In genomic region chr4:148150242-148150641, GRCm38 (mm10) we compare ENCODE assay signal across 15 mouse cellular contexts. TPM values are rescaled to one million over a fixed set of nuclear protein-coding genes. Genes with fewer than 3 reads are reported as not detected.
DNase-seq lines count a peak whose midpoint lies in the region; ATAC-seq and TF ChIP-seq lines count a peak whose summit lies in the region.
"Had no signal": no experiment of that assay in that cellular context is flagged by ENCODE, and none has a peak within 500 bp of the region (broad histone marks: within the 10 kb centered on the region; RNA-seq: fewer than 3 reads in every experiment).

No protein-coding gene starts in this region.

- no peak for TF ChIP-seq CTCF in liver, adult 2 months (IDR thresholded peaks at IDR 0.05; ENCODE audit: low read depth, low read length)

- H3K27ac ChIP-seq in heart, embryonic 12.5 days (ENCODE audit: poor library complexity, severe bottlenecking) = no peak overlapping the region
- H3K27ac ChIP-seq in liver, adult 2 months (replicated peaks; ENCODE audit: insufficient read depth, low read depth, low read length) = peak overlapping the region; percentile 86
- H3K27ac ChIP-seq in embryonic facial prominence, embryonic 10.5 days (replicated peaks) = peak overlapping the region; percentile 48; the same call in 1 of the 2 replicates
- H3K27ac ChIP-seq in liver, embryonic 15.5 days (replicated peaks) = no peak overlapping the region
- H3K27ac ChIP-seq: neural tube, embryonic 12.5 days had no signal

- H3K4me3 ChIP-seq in heart, embryonic 12.5 days = peak overlapping the region; percentile 8
- no peak overlapping the region for H3K4me3 ChIP-seq in liver, adult 2 months (ENCODE audit: insufficient read depth, low read depth, low read length)
- H3K4me3 ChIP-seq in embryonic facial prominence, embryonic 10.5 days = no peak overlapping the region
- no peak overlapping the region for H3K4me3 ChIP-seq in liver, embryonic 15.5 days (replicated peaks)
- H3K4me3 ChIP-seq: neural tube, embryonic 12.5 days had no signal

- peaks cover 12% of the 10 kb centered on the region for H3K4me1 ChIP-seq in heart, embryonic 12.5 days (replicated peaks)
- H3K4me1 ChIP-seq in liver, adult 2 months (ENCODE audit: control insufficient read depth, insufficient read depth, low read length) = peaks cover 18% of the 10 kb centered on the region
- peaks cover 36% of the 10 kb centered on the region for H3K4me1 ChIP-seq in embryonic facial prominence, embryonic 10.5 days
- peaks cover 25% of the 10 kb centered on the region for H3K4me1 ChIP-seq in liver, embryonic 15.5 days (replicated peaks)

- no peaks in the 10 kb centered on the region for H3K9me3 ChIP-seq in heart, embryonic 12.5 days (replicated peaks)
- H3K9me3 ChIP-seq in embryonic facial prominence, embryonic 10.5 days = no peaks in the 10 kb centered on the region
- no peaks in the 10 kb centered on the region for H3K9me3 ChIP-seq in liver, embryonic 15.5 days (replicated peaks)
- H3K9me3 ChIP-seq: midbrain, embryonic 10.5 days; neural tube, embryonic 12.5 days had no signal

- DNase-seq in heart, adult 9 months (ENCODE audit: low spot score in 2 of 2) = no peak
- peak; percentile 24 for DNase-seq in liver, adult 2 months (ENCODE audit: extremely low read depth, low read depth, low spot score)
- DNase-seq in liver = no peak
- no peak for DNase-seq in embryonic facial prominence, embryonic 10.5 days (ENCODE audit: low spot score)
- DNase-seq in left cerebral cortex, adult 18-20 months (ENCODE audit: low spot score in 2 of 2) = no peak
- DNase-seq: adrenal gland, adult 2 months; gastrocnemius, postnatal 10 days; right cerebral cortex, postnatal 25 days had no signal

- H3K36me3 ChIP-seq in heart, embryonic 12.5 days = peaks cover 35% of the 10 kb centered on the region
- peaks cover 6% of the 10 kb centered on the region; the same call in 1 of the 2 replicates for H3K36me3 ChIP-seq in liver, adult 2 months (ENCODE audit: control insufficient read depth, insufficient read depth, low read length)
- peaks cover 54% of the 10 kb centered on the region for H3K36me3 ChIP-seq in embryonic facial prominence, embryonic 10.5 days (replicated peaks)
- 0 out of 2 replicates have a peak, but pooled peaks cover 5% of the 10 kb centered on the region for H3K36me3 ChIP-seq in liver, embryonic 15.5 days (replicated peaks)

- TF ChIP-seq POLR2A in liver, adult 2 months (IDR thresholded peaks at IDR 0.05; ENCODE audit: extremely low read depth, insufficient read depth, low read length) = no peak

- H3K27me3 ChIP-seq in heart, embryonic 12.5 days (replicated peaks) = no peaks in the 10 kb centered on the region
- H3K27me3 ChIP-seq in liver, adult 2 months (ENCODE audit: control insufficient read depth, insufficient read depth, low read length) = no peaks in the 10 kb centered on the region
- H3K27me3 ChIP-seq in embryonic facial prominence, embryonic 10.5 days (replicated peaks; ENCODE audit: low read depth, poor library complexity, severe bottlenecking) = no peaks in the 10 kb centered on the region
- no peaks in the 10 kb centered on the region for H3K27me3 ChIP-seq in liver, embryonic 15.5 days
- H3K27me3 ChIP-seq: CH12.LX; neural tube, embryonic 12.5 days had no signal

- H3K9ac ChIP-seq in heart, embryonic 12.5 days = 0 out of 2 replicates have a peak overlapping the region, but pooled peaks have one; percentile 3
- H3K9ac ChIP-seq in liver, adult 2 months (ENCODE audit: low read depth, low read length) = peak overlapping the region; percentile 28; the same call in 1 of the 2 replicates
- no peak overlapping the region for H3K9ac ChIP-seq in liver, embryonic 15.5 days
- H3K9ac ChIP-seq: neural tube, embryonic 12.5 days had no signal

- no peaks in the 10 kb centered on the region for H3K79me2 ChIP-seq in liver, adult 2 months (ENCODE audit: control insufficient read depth, insufficient read depth, low read length)

- WGBS in heart, embryonic 12.5 days = 52% methylated on average over 7 of the region's 7 CpGs
- WGBS in liver, adult 2 months = 51% methylated on average over 7 of the region's 7 CpGs
- 25% methylated on average over 7 of the region's 7 CpGs for WGBS in embryonic facial prominence, embryonic 10.5 days
- WGBS in liver, embryonic 15.5 days (ENCODE audit: insufficient replicate concordance) = 54% methylated on average over 7 of the region's 7 CpGs

- no peak for ATAC-seq in heart, embryonic 12.5 days (ENCODE audit: insufficient number of reproducible peaks, low FRiP score)
- ATAC-seq in liver, embryonic 15.5 days (ENCODE audit: insufficient read depth) = no peak

- peak overlapping the region; percentile 91 for H3K4me2 ChIP-seq in heart, embryonic 12.5 days
- H3K4me2 ChIP-seq in liver, embryonic 15.5 days = peak overlapping the region; percentile 98

RNA-seq across cellular contexts. Expression of gene Fbxo6, which starts 1.7 kb away (rescaled TPM):
- polyA plus RNA-seq in heart, embryonic 12.5 days (2016; fragmentation: Nextera tagmentation; extraction: Ambion mirVana) = 20.2 and 22.9 TPM in 2 replicates
- 35.0 and 38.7 TPM in 2 replicates for total RNA-seq in liver, adult 2 months (2014; rRNA removed)
- polyA plus RNA-seq in liver, adult 2 months (2012; rRNA removed) = 91.9 and 97.2 TPM in 2 replicates
- 8.3 and 10.6 TPM in 2 replicates for polyA plus RNA-seq in embryonic facial prominence, embryonic 10.5 days (2016; fragmentation: Nextera tagmentation; extraction: Ambion mirVana)
- polyA plus RNA-seq in liver, embryonic 15.5 days (2015; fragmentation: Nextera tagmentation; extraction: Ambion mirVana) = 11.0 and 11.9 TPM in 2 replicates
- total RNA-seq in left cerebral cortex, adult 18-20 months (2021) = 10 to 100 TPM; 32.1 to 35.3 TPM

RNA-seq across cellular contexts. Expression of gene Fbxo44, which starts 10.0 kb away (rescaled TPM):
- polyA plus RNA-seq in heart, embryonic 12.5 days (2016; fragmentation: Nextera tagmentation; extraction: Ambion mirVana) = 24.9 and 25.1 TPM in 2 replicates
- 1.9 and 2.7 TPM in 2 replicates for total RNA-seq in liver, adult 2 months (2014; rRNA removed)
- 2.2 and 3.4 TPM in 2 replicates for polyA plus RNA-seq in liver, adult 2 months (2012; rRNA removed)
- polyA plus RNA-seq in embryonic facial prominence, embryonic 10.5 days (2016; fragmentation: Nextera tagmentation; extraction: Ambion mirVana) = 18.0 and 21.3 TPM in 2 replicates
- 0.51 and 0.54 TPM in 2 replicates for polyA plus RNA-seq in liver, embryonic 15.5 days (2015; fragmentation: Nextera tagmentation; extraction: Ambion mirVana)
- total RNA-seq in left cerebral cortex, adult 18-20 months (2021) = 100 to 1,000 TPM; 137 to 157 TPM

RNA-seq across cellular contexts. Expression of gene Fbxo2, which starts 10.2 kb away (rescaled TPM):
- polyA plus RNA-seq in heart, embryonic 12.5 days (2016; fragmentation: Nextera tagmentation; extraction: Ambion mirVana) = 0.70 and 0.92 TPM in 2 replicates
- total RNA-seq in liver, adult 2 months (2014; rRNA removed) = 0.18 TPM in 1 of 2 replicates, not detected in the other
- 0.14 and 0.23 TPM in 2 replicates for polyA plus RNA-seq in liver, adult 2 months (2012; rRNA removed)
- polyA plus RNA-seq in embryonic facial prominence, embryonic 10.5 days (2016; fragmentation: Nextera tagmentation; extraction: Ambion mirVana) = 0.82 and 1.1 TPM in 2 replicates
- polyA plus RNA-seq in liver, embryonic 15.5 days (2015; fragmentation: Nextera tagmentation; extraction: Ambion mirVana) = 0.28 TPM in 1 of 2 replicates, not detected in the other
- total RNA-seq in left cerebral cortex, adult 18-20 months (2021) = 100 to 1,000 TPM; 118 to 126 TPM
- total RNA-seq: hematopoietic stem cell, adult 5-6 weeks had no signal
- polyA plus RNA-seq: liver, embryonic 16.5 days had no signal

RNA-seq across cellular contexts. Expression of gene Draxin, which starts 19.7 kb away (rescaled TPM):
- 0.05 and 0.08 TPM in 2 replicates for polyA plus RNA-seq in heart, embryonic 12.5 days (2016; fragmentation: Nextera tagmentation; extraction: Ambion mirVana)
- not detected in 2 replicates for total RNA-seq in liver, adult 2 months (2014; rRNA removed)
- polyA plus RNA-seq in liver, adult 2 months (2012; rRNA removed) = not detected in 2 replicates
- polyA plus RNA-seq in embryonic facial prominence, embryonic 10.5 days (2016; fragmentation: Nextera tagmentation; extraction: Ambion mirVana) = 1.5 and 2.4 TPM in 2 replicates
- 0.07 and 0.10 TPM in 2 replicates for polyA plus RNA-seq in liver, embryonic 15.5 days (2015; fragmentation: Nextera tagmentation; extraction: Ambion mirVana)
- total RNA-seq in left cerebral cortex, adult 18-20 months (2021) = under 1 TPM; 0.19 to 0.21 TPM
- total RNA-seq: hematopoietic stem cell, adult 5-6 weeks had no signal

RNA-seq across cellular contexts. Expression of gene Mad2l2, which starts 20.1 kb away (rescaled TPM):
- 36.6 and 39.3 TPM in 2 replicates for polyA plus RNA-seq in heart, embryonic 12.5 days (2016; fragmentation: Nextera tagmentation; extraction: Ambion mirVana)
- total RNA-seq in liver, adult 2 months (2014; rRNA removed) = 8.1 and 8.9 TPM in 2 replicates
- polyA plus RNA-seq in liver, adult 2 months (2012; rRNA removed) = 49.6 and 58.5 TPM in 2 replicates
- 63.3 and 67.3 TPM in 2 replicates for polyA plus RNA-seq in embryonic facial prominence, embryonic 10.5 days (2016; fragmentation: Nextera tagmentation; extraction: Ambion mirVana)
- polyA plus RNA-seq in liver, embryonic 15.5 days (2015; fragmentation: Nextera tagmentation; extraction: Ambion mirVana) = 12.9 and 13.2 TPM in 2 replicates
- 10 to 100 TPM; 10.7 to 17.5 TPM for total RNA-seq in left cerebral cortex, adult 18-20 months (2021)

Comparison
In these comparisons a context has a peak if more than half of its experiments do, and no peak if none do; other contexts are left out.
1. H3K27ac ChIP-seq: peak in liver, adult 2 months (single experiment) and embryonic facial prominence, embryonic 10.5 days (single experiment); none in heart, embryonic 12.5 days (single experiment) and liver, embryonic 15.5 days (single experiment).